12 mouse cellular contexts compared by ENCODE assay signal in genomic region chr16:7146454-7146853, GRCm38 (mm10).
DNase-seq lines count a peak whose midpoint lies in the region; ATAC-seq and TF ChIP-seq lines count a peak whose summit lies in the region.
"Had no signal": no experiment of that assay in that cellular context is flagged by ENCODE, and none has a peak within 500 bp of the region (broad histone marks: within the 10 kb centered on the region; RNA-seq: fewer than 3 reads in every experiment).

No protein-coding gene starts in this region.

- TF ChIP-seq CTCF in kidney, adult 2 months (conservative IDR thresholded peaks at IDR 0.05; ENCODE audit: insufficient read depth, insufficient read length, low read depth, low read length): no peak
- no peak for TF ChIP-seq CTCF in forebrain, postnatal 0 days (IDR thresholded peaks at IDR 0.05; ENCODE audit: low read depth)

- no peak overlapping the region for H3K4me3 ChIP-seq in kidney, adult 2 months (ENCODE audit: insufficient read depth, low read depth, low read length)
- H3K4me3 ChIP-seq in forebrain, postnatal 0 days (ENCODE audit: low read depth, low read length): no peak overlapping the region
- H3K4me3 ChIP-seq in liver, embryonic 12.5 days: no peak overlapping the region
- H3K4me3 ChIP-seq: liver, embryonic 15.5 days; megakaryocyte, embryonic 14.5 days had no signal

- peaks cover 10% of the 10 kb centered on the region; the same call in 1 of the 2 replicates for H3K4me1 ChIP-seq in kidney, adult 2 months (ENCODE audit: control insufficient read depth, insufficient read depth, low read length)
- H3K4me1 ChIP-seq in forebrain, postnatal 0 days (ENCODE audit: insufficient read depth): peaks cover 14% of the 10 kb centered on the region
- 0 out of 2 replicates have a peak, but pooled peaks cover 3% of the 10 kb centered on the region for H3K4me1 ChIP-seq in liver, embryonic 12.5 days
- H3K4me1 ChIP-seq: liver, embryonic 15.5 days; megakaryocyte, embryonic 14.5 days had no signal

- H3K9ac ChIP-seq in forebrain, postnatal 0 days: no peak overlapping the region
- no peak overlapping the region for H3K9ac ChIP-seq in liver, embryonic 12.5 days
- H3K9ac ChIP-seq: liver, embryonic 15.5 days had no signal

- H3K36me3 ChIP-seq in kidney, adult 2 months (ENCODE audit: control insufficient read depth, insufficient read depth, low read length): no peaks in the 10 kb centered on the region
- H3K36me3 ChIP-seq in forebrain, postnatal 0 days (ENCODE audit: insufficient read depth): no peaks in the 10 kb centered on the region
- no peaks in the 10 kb centered on the region for H3K36me3 ChIP-seq in liver, embryonic 12.5 days
- H3K36me3 ChIP-seq: liver, embryonic 15.5 days had no signal

- no peaks in the 10 kb centered on the region for H3K9me3 ChIP-seq in forebrain, postnatal 0 days (ENCODE audit: low read length)
- H3K9me3 ChIP-seq in liver, embryonic 12.5 days (replicated peaks): no peaks in the 10 kb centered on the region
- H3K9me3 ChIP-seq: liver, embryonic 15.5 days had no signal

- 41% methylated on average over 6 of the region's 6 CpGs for WGBS in kidney, adult 2 months
- WGBS in forebrain, postnatal 0 days: 11% methylated on average over 6 of the region's 6 CpGs
- WGBS in liver, embryonic 12.5 days (ENCODE audit: insufficient replicate concordance): 51% methylated on average over 6 of the region's 6 CpGs

- ATAC-seq in forebrain, postnatal 0 days: peak; percentile 56; the same call in 1 of the 2 replicates
- ATAC-seq in granulocyte monocyte progenitor cell, adult 5-6 weeks (replicated peaks; ENCODE audit: poor library complexity, severe bottlenecking): no peak
- no peak for ATAC-seq in liver, embryonic 12.5 days

- no peaks in the 10 kb centered on the region for H3K27me3 ChIP-seq in kidney, adult 2 months (replicated peaks; ENCODE audit: control insufficient read depth, insufficient read depth, low read length)
- no peaks in the 10 kb centered on the region for H3K27me3 ChIP-seq in forebrain, postnatal 0 days (ENCODE audit: insufficient read depth, low read length)
- no peaks in the 10 kb centered on the region for H3K27me3 ChIP-seq in liver, embryonic 12.5 days (replicated peaks)
- H3K27me3 ChIP-seq: liver, embryonic 15.5 days; megakaryocyte, embryonic 14.5 days had no signal

- no peak overlapping the region for H3K27ac ChIP-seq in kidney, adult 2 months (ENCODE audit: insufficient read depth, low read depth, low read length)
- no peak overlapping the region for H3K27ac ChIP-seq in forebrain, postnatal 0 days (ENCODE audit: low read depth, low read length)
- no peak overlapping the region for H3K27ac ChIP-seq in liver, embryonic 12.5 days
- H3K27ac ChIP-seq: liver, embryonic 15.5 days had no signal

- H3K4me2 ChIP-seq in forebrain, postnatal 0 days (ENCODE audit: low read depth): no peak overlapping the region
- H3K4me2 ChIP-seq in liver, embryonic 12.5 days: no peak overlapping the region
- H3K4me2 ChIP-seq: liver, embryonic 15.5 days had no signal

- no peak for TF ChIP-seq POLR2A in kidney, adult 2 months (IDR thresholded peaks at IDR 0.05; ENCODE audit: low read depth, low read length)

- peak; percentile 16 for DNase-seq in kidney, adult 2 months
- no peak for DNase-seq in kidney, postnatal 25 days
- peak; percentile 28 for DNase-seq in forebrain, postnatal 0 days
- DNase-seq in kidney, postnatal 14 days: peak; percentile 21
- DNase-seq in retina, embryonic 14.5 days (ENCODE audit: low spot score): peak; percentile 76
- no peak for DNase-seq in adipocyte (ENCODE audit: low spot score)
- DNase-seq: heart, adult 18-20 months; right cerebral cortex, postnatal 14 days had no signal

Comparison
In these comparisons a context has a peak if more than half of its experiments do, and no peak if none do; other contexts are left out.
1. DNase-seq: peak in kidney, adult 2 months (single experiment), forebrain, postnatal 0 days (single experiment), kidney, postnatal 14 days (single experiment) and retina, embryonic 14.5 days (single experiment); none in kidney, postnatal 25 days (0 of 2) and adipocyte (single experiment).